Mouse (Mus musculus) hindbrain, postnatal 0 days (tissue): ENCODE data around the gene Mfsd5. TPM values are rescaled to one million over a fixed set of nuclear protein-coding genes. Genes with fewer than 3 reads are reported as not detected.
A peak's percentile ranks its signal among the peaks of the same experiment; 100 is the strongest.

Source experiments
- ATAC-seq: fragments of 200-750 bp; cut with Nextera tagmentation; 2 replicates; pipeline ENCODE4 v1.8.0; 2017; ENCODE audit warnings: mild to moderate bottlenecking, moderate TSS enrichment, moderate library complexity
- DNase-seq: peaks from one replicate; pipeline ENCODE4 v3.0.0-alpha.2; 2015; ENCODE audit warnings: low spot score
- H3K27ac ChIP-seq: fragments of 300-500 bp; sonication (generic); 2 replicates; pipeline ENCODE4 v1.5.1; 2014; ENCODE audit warnings: mild to moderate bottlenecking
- H3K27me3 ChIP-seq: fragments of 300-500 bp; sonication (generic); 2 replicates; pipeline ENCODE4 v1.6.1; 2014; ENCODE audit warnings: low read length, mixed read lengths; ENCODE audit not compliant: insufficient read depth
- H3K36me3 ChIP-seq: fragments of 300-500 bp; sonication (generic); 2 replicates; pipeline ENCODE4 v1.6.1; 2014; ENCODE audit warnings: low read length, mixed read lengths; ENCODE audit not compliant: insufficient read depth
- H3K4me1 ChIP-seq: fragments of 300-500 bp; sonication (generic); 2 replicates; pipeline ENCODE4 v1.6.1; 2014; ENCODE audit warnings: antibody characterized with exemption, low read length, mixed read lengths; ENCODE audit not compliant: insufficient read depth
- H3K4me2 ChIP-seq: fragments of 300-500 bp; sonication (generic); 2 replicates; pipeline ENCODE4 v1.6.1; 2014; ENCODE audit warnings: low read depth, mild to moderate bottlenecking, low read length, moderate library complexity, mixed read lengths
- H3K4me3 ChIP-seq: fragments of 300-500 bp; sonication (generic); 2 replicates; pipeline ENCODE4 v1.5.1; 2014; ENCODE audit warnings: low read length
- H3K9ac ChIP-seq: fragments of 300-500 bp; sonication (generic); replicated peaks from 2 replicates; pipeline ENCODE4 v1.6.1; 2014; ENCODE audit warnings: mild to moderate bottlenecking, low read length, moderate library complexity, mixed read lengths
- H3K9me3 ChIP-seq: fragments of 300-500 bp; sonication (generic); 2 replicates; pipeline ENCODE4 v1.6.1; 2016; ENCODE audit warnings: low read length, mixed read lengths
- CTCF ChIP-seq: IDR thresholded peaks from 2 replicates; pipeline ENCODE4 v1.5.1; 2016; ENCODE audit warnings: antibody characterized with exemption, control low read depth, low read depth
- WGBS: fragments of 180-500 bp; shearing (Covaris S2); extraction: QIAGEN DNeasy Blood & Tissue Kit; methylation state at CpG from one replicate; pipeline ENCODE4 v1.1.7; 2014; 5-methylcytosine and 5-hydroxymethylcytosine counted together
- polyA plus RNA-seq: library from polyadenylated mRNA; unstranded; fragments of >200 nt; fragmentation: Nextera tagmentation; extraction: Ambion mirVana; gene quantifications from 2 replicates; pipeline ENCODE4 v1.2.1, GENCODE M21; 2015
- total RNA-seq: library from RNA; depleted of rRNA; stranded (reverse); fragments of >200 nt; gene quantifications from 2 replicates; pipeline ENCODE4 v1.2.3, GENCODE M21; 2014; rRNA removed

Gene Mfsd5
- total and polyA plus RNA-seq, 2 experiments from 2014 or later, result 52.3 to 68.3 TPM

- DNase-seq (peak; percentile 92), ATAC-seq (peak; percentile 95)
- Histone ChIP-seq H3K4me2 (peak within 1 kb of the TSS; percentile 90), H3K4me3 (peak within 1 kb of the TSS; percentile 85), H3K9ac (peak within 1 kb of the TSS; percentile 79), H3K4me1 (peaks cover 8% of the 10 kb centered on the region; the same call in 1 of the 2 replicates), H3K27me3 (no peaks in the 10 kb centered on the region), H3K27ac (peak within 1 kb of the TSS; percentile 81), H3K9me3 (no peaks in the 10 kb centered on the region), H3K36me3 (peaks cover 5% of the 10 kb centered on the region; the same call in 1 of the 2 replicates)
- under 1% methylated on average over 40 of the region's 40 CpGs for WGBS
- peak; percentile 67 for TF ChIP-seq CTCF
These were observed 46.8 kb downstream of the Mfsd5 start, which contains the start of gene Pfdn5 for GRCm38 (mm10) chr15:102326022-102326576. Pfdn5 (plus strand) TSS chr15:102326116.

- no peaks in the 10 kb centered on the region for H3K9me3 ChIP-seq
- H3K4me2 ChIP-seq, result peak overlapping the region; percentile 90
- DNase-seq, result no peak
- H3K27me3 ChIP-seq, result no peaks in the 10 kb centered on the region
- ATAC-seq, result no peak
- H3K27ac ChIP-seq, result no peak overlapping the region
- peak overlapping the region; percentile 85 for H3K4me3 ChIP-seq
- peaks cover 5% of the 10 kb centered on the region; the same call in 1 of the 2 replicates for H3K36me3 ChIP-seq
- TF ChIP-seq CTCF, result no peak
- peak overlapping the region; percentile 79 for H3K9ac ChIP-seq
- peaks cover 8% of the 10 kb centered on the region; the same call in 1 of the 2 replicates for H3K4me1 ChIP-seq
- WGBS, result 66% methylated on average over 8 of the region's 8 CpGs
These were observed 47.6 kb downstream of the Mfsd5 start for GRCm38 (mm10) chr15:102326892-102327291.

Other genes starting within 250 kb of the Mfsd5 start
- 114 and 121 TPM in 2 replicates for gene Eif4b, start 205.7 kb upstream of the Mfsd5 start, total RNA-seq
- gene Eif4b, start 205.7 kb upstream of the Mfsd5 start, polyA plus RNA-seq, result 63.4 and 65.1 TPM in 2 replicates
- 9.2 TPM in 2 replicates for gene Tns2, start 179.0 kb upstream of the Mfsd5 start, total RNA-seq
- gene Tns2, start 179.0 kb upstream of the Mfsd5 start, polyA plus RNA-seq, result 5.5 and 6.2 TPM in 2 replicates
- 113 and 118 TPM in 2 replicates for gene Spryd3, start 143.2 kb upstream of the Mfsd5 start, total RNA-seq
- gene Spryd3, start 143.2 kb upstream of the Mfsd5 start, polyA plus RNA-seq, result 98.6 and 110 TPM in 2 replicates
- gene Igfbp6, start 135.1 kb upstream of the Mfsd5 start, total RNA-seq, result 5.6 and 12.8 TPM in 2 replicates
- 9.7 and 11.5 TPM in 2 replicates for gene Igfbp6, start 135.1 kb upstream of the Mfsd5 start, polyA plus RNA-seq
- gene Soat2, start 128.9 kb upstream of the Mfsd5 start, total RNA-seq, result 0.16 TPM in 1 of 2 replicates, not detected in the other
- 0.09 TPM in 1 of 2 replicates, not detected in the other for gene Soat2, start 128.9 kb upstream of the Mfsd5 start, polyA plus RNA-seq
- gene Zfp740, start 76.2 kb upstream of the Mfsd5 start, total RNA-seq, result 49.5 and 61.0 TPM in 2 replicates
- 33.8 and 37.7 TPM in 2 replicates for gene Zfp740, start 76.2 kb upstream of the Mfsd5 start, polyA plus RNA-seq
- 56.9 and 67.2 TPM in 2 replicates for gene Csad, start 74.7 kb upstream of the Mfsd5 start, total RNA-seq
- gene Csad, start 74.7 kb upstream of the Mfsd5 start, polyA plus RNA-seq, result 41.8 and 43.1 TPM in 2 replicates
- 0.40 and 1.2 TPM in 2 replicates for gene Itgb7, start 47.5 kb upstream of the Mfsd5 start, total RNA-seq
- gene Itgb7, start 47.5 kb upstream of the Mfsd5 start, polyA plus RNA-seq, result 1.3 and 2.1 TPM in 2 replicates
- gene Rarg, start 21.9 kb upstream of the Mfsd5 start, total RNA-seq, result 8.8 and 11.4 TPM in 2 replicates
- 3.8 and 4.4 TPM in 2 replicates for gene Rarg, start 21.9 kb upstream of the Mfsd5 start, polyA plus RNA-seq
- gene Gm9918, start 8.9 kb upstream of the Mfsd5 start, total RNA-seq, result not detected in 2 replicates
- 0.06 TPM in 1 of 2 replicates, not detected in the other for gene Gm9918, start 8.9 kb upstream of the Mfsd5 start, polyA plus RNA-seq
- gene Espl1, start 16.8 kb downstream of the Mfsd5 start, total RNA-seq, result 5.3 and 7.3 TPM in 2 replicates
- 2.3 and 3.8 TPM in 2 replicates for gene Espl1, start 16.8 kb downstream of the Mfsd5 start, polyA plus RNA-seq
- 119 and 139 TPM in 2 replicates for gene Pfdn5, start 46.7 kb downstream of the Mfsd5 start, total RNA-seq
- gene Pfdn5, start 46.7 kb downstream of the Mfsd5 start, polyA plus RNA-seq, result 531 and 540 TPM in 2 replicates
- 56.5 and 58.0 TPM in 2 replicates for gene Myg1, start 52.3 kb downstream of the Mfsd5 start, total RNA-seq
- 78.8 and 79.8 TPM in 2 replicates for gene Myg1, start 52.3 kb downstream of the Mfsd5 start, polyA plus RNA-seq
- 19.4 and 25.4 TPM in 2 replicates for gene Aaas, start 71.3 kb downstream of the Mfsd5 start, total RNA-seq
- 31.4 and 36.4 TPM in 2 replicates for gene Aaas, start 71.3 kb downstream of the Mfsd5 start, polyA plus RNA-seq
- gene Sp7, start 87.7 kb downstream of the Mfsd5 start, total RNA-seq, result 0.11 and 0.31 TPM in 2 replicates
- gene Sp7, start 87.7 kb downstream of the Mfsd5 start, polyA plus RNA-seq, result 0.38 and 0.40 TPM in 2 replicates
- gene Sp1, start 126.7 kb downstream of the Mfsd5 start, total RNA-seq, result 24.7 and 26.0 TPM in 2 replicates
- 3.0 and 3.5 TPM in 2 replicates for gene Sp1, start 126.7 kb downstream of the Mfsd5 start, polyA plus RNA-seq
- 0.16 TPM in 1 of 2 replicates, not detected in the other for gene Amhr2, start 165.9 kb downstream of the Mfsd5 start, total RNA-seq
- gene Amhr2, start 165.9 kb downstream of the Mfsd5 start, polyA plus RNA-seq, result 0.36 and 0.62 TPM in 2 replicates
- 27.4 and 28.0 TPM in 2 replicates for gene Prr13, start 179.6 kb downstream of the Mfsd5 start, total RNA-seq
- 90.4 and 95.1 TPM in 2 replicates for gene Prr13, start 179.6 kb downstream of the Mfsd5 start, polyA plus RNA-seq
- gene Pcbp2, start 191.1 kb downstream of the Mfsd5 start, total RNA-seq, result 151 and 157 TPM in 2 replicates
- 104 TPM in 2 replicates for gene Pcbp2, start 191.1 kb downstream of the Mfsd5 start, polyA plus RNA-seq
- gene Gm10337, start 224.3 kb downstream of the Mfsd5 start, total RNA-seq, result not detected in 2 replicates
- gene Gm10337, start 224.3 kb downstream of the Mfsd5 start, polyA plus RNA-seq, result 2.7 and 7.3 TPM in 2 replicates
- gene Map3k12, start 237.6 kb downstream of the Mfsd5 start, total RNA-seq, result 68.2 and 86.1 TPM in 2 replicates
- 41.2 and 42.0 TPM in 2 replicates for gene Map3k12, start 237.6 kb downstream of the Mfsd5 start, polyA plus RNA-seq
- gene Tarbp2, start 238.7 kb downstream of the Mfsd5 start, total RNA-seq, result 69.9 and 91.1 TPM in 2 replicates
- 97.2 and 99.5 TPM in 2 replicates for gene Tarbp2, start 238.7 kb downstream of the Mfsd5 start, polyA plus RNA-seq
- gene Npff, start 245.5 kb downstream of the Mfsd5 start, total RNA-seq, result 4.6 and 13.9 TPM in 2 replicates
- gene Npff, start 245.5 kb downstream of the Mfsd5 start, polyA plus RNA-seq, result 3.1 and 5.4 TPM in 2 replicates